Mouse (Mus musculus) gastrocnemius, adult 2 months (tissue): ENCODE measurements around the gene Ak5. TPM values are rescaled to one million over a fixed set of nuclear protein-coding genes. Genes with fewer than 3 reads are reported as not detected.

Experiments used
- DNase-seq: peaks from one replicate; pipeline ENCODE4 v3.0.0; 2022
- H3K27ac ChIP-seq: fragments of 200-600 bp; 2 replicates; pipeline ENCODE4 v1.8.1; 2022; ENCODE audit warnings: mild to moderate bottlenecking
- H3K4me3 ChIP-seq: fragments of 200-600 bp; 2 replicates; pipeline ENCODE4 v1.8.1; 2022; ENCODE audit warnings: mild to moderate bottlenecking, moderate library complexity
- CTCF ChIP-seq: fragments of 200-600 bp; IDR thresholded peaks from 2 replicates; pipeline ENCODE4 v1.8.1; 2022; ENCODE audit warnings: antibody characterized with exemption, mild to moderate bottlenecking, moderate library complexity
- intact Hi-C: fragments of 180-260 bp; cut with DNase I; formaldehyde crosslinking; loops from one replicate; pipeline ENCODE4 v1.15.1; 2025
- total RNA-seq, 2 experiments: library from RNA; stranded (reverse); gene quantifications; 2 replicates each; pipeline ENCODE4 v1.2.3; 2021

The Ak5 gene
- total RNA-seq, 2 experiments from 2014 or later = 0.33 TPM; not detected in 1

DNA sequence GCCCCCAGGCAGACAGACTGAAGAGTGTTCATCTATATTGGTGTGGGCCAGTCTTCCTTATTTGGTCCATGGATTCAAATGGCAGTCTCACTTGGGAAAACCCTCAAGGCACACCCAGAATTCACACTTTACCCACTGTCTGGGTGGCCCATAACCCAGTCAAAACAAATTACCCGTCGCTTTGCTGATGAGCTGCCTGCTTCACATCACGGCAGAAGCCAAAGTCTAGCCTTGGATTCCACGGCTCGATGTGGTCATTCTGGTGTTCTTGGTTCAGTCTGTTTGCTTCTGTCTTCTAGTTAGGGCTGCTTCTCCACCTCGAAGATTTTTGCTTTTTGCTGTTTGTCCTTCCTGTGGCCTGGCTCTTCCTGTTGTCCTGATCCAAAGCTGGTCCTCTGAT lies 175.9 kb downstream of the Ak5 start:
- Histone ChIP-seq H3K4me3 (no peak overlapping the region), H3K27ac (no peak overlapping the region)
- no peak for TF ChIP-seq CTCF
- intact Hi-C loops = no loop called here
- DNase-seq = no peak

DNA sequence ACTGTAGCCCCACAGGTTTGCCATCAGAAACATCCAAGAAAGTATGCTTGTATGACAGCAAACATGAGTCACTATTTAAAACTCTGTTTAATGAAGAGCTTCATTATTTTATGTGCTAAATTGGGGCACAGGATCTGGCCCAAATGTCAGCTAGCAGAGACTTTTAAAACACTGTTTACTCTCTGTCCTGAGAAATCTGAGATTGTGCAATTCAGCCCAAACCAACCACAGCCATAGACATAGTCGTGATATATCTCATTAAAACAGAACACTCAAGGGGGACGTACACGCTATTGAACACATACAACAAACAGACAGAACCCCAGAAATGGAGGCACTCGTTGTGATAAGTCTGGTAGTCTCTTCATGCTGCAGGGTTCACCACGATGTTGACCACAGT lies 177.7 kb downstream of the Ak5 start:
- intact Hi-C loops = no loop called here
- Histone ChIP-seq H3K4me3 (no peak overlapping the region), H3K27ac (no peak overlapping the region)
- DNase-seq = no peak
- no peak for TF ChIP-seq CTCF

DNA sequence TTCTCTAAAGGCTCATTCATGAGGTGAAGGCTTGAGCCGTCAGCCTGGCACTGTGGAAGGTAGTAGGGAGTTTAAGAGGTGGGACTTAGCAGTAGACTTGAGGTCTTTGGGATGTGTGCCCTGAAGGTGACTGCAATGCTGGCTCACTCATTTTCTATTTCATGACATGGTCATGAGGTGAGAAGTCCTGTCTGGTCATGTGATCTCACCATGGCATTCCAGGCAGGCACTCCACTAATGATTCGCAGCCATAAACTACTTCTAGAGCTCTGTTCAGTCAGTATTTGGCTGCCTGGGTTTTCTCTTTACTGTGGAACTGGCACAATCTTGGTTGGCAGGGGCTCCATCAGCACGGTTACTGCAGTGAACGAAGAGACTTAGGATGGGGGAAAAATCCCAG lies 179.2 kb downstream of the Ak5 start:
- no peak overlapping the region for H3K27ac ChIP-seq
- no peak for DNase-seq
- no peak overlapping the region for H3K4me3 ChIP-seq
- TF ChIP-seq CTCF = no peak
- intact Hi-C loops = no loop called here

DNA sequence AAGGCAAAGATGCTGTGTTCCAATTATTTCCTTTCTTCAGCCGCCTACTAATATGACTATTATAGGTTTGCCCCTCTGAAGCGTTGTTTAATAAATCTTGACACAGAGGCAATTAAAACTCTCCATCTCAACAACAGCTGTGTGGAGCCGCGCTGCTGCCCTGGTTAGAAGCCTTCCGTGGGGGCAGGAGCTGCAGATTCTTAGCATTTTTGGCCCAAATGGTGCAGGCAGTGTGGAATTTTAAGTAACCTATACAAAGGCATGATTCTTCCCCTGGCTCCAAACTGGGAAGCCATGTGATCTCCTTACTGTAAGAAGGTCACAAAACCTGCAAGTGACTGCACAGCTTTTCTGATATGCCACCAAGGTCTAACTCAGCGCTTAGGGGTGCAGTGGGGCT lies 184.0 kb downstream of the Ak5 start:
- DNase-seq = no peak
- Histone ChIP-seq H3K27ac (no peak overlapping the region), H3K4me3 (no peak overlapping the region)
- intact Hi-C loops = no loop called here
- TF ChIP-seq CTCF = no peak

DNA sequence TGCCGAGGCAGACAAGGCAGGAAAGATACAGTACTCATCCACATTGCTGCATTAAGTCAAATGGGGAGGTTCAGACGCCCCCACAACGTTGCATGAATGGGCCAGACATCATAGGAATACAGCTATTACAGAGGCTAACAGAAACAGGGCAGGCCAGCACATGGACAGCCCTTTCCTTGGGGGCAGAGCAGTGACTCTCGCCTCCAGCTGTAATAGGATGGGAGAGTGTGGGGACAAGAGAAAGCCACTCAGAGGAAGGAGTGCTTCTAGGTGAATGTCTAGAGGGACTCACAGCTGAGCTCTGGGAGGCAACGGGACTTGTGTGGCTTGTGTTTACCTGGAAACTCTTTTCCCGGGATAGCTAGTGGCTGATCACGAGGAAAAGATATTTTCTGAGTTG lies 184.4 kb downstream of the Ak5 start:
- Histone ChIP-seq H3K27ac (0 out of 2 replicates have a peak overlapping the region, but pooled peaks have one; percentile 1), H3K4me3 (no peak overlapping the region)
- intact Hi-C loops = no loop called here
- no peak for TF ChIP-seq CTCF
- DNase-seq = no peak

DNA sequence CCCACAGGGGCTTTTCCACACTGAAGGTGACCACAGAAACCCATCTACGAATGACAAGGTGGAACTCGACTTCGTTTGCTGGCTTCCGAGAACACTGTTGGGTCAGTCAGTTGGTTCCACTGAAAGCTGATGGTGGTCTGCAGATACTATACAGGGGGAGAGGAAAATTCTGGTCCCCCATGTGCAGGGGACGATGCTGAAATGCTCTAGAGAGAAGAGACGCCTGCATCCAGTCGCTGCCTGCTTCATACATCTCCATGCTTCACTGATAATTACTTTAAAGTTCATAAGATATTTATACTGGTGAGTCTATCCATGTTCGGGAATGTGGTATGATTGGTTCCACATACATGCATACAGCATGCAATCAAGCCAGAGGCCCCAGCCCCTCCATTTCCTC lies 186.0 kb downstream of the Ak5 start:
- Histone ChIP-seq H3K27ac (no peak overlapping the region), H3K4me3 (no peak overlapping the region)
- no peak for TF ChIP-seq CTCF
- no peak for DNase-seq
- intact Hi-C loops = no loop called here

DNA sequence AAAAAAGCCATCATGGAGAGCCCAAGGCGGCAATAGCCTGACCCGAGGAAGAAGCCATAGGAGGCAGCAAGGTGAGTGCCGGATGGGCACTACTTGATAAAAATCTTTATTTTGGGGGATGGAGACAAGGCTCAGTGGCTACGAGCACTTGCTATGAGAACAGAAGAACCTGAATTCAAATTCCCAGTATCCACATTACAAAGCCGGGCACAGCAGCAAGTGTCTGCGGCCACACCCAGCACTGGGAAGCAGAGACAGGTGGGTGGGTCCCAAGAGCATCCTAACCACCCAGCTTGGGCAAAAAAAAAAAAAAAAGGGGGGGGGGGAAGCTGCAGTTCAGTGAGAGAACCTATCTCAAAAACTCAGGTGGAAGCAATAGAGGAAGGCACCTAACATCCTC lies 187.8 kb downstream of the Ak5 start:
- intact Hi-C loops = no loop called here
- TF ChIP-seq CTCF = no peak
- no peak overlapping the region for H3K4me3 ChIP-seq
- H3K27ac ChIP-seq = no peak overlapping the region
- DNase-seq = no peak

DNA sequence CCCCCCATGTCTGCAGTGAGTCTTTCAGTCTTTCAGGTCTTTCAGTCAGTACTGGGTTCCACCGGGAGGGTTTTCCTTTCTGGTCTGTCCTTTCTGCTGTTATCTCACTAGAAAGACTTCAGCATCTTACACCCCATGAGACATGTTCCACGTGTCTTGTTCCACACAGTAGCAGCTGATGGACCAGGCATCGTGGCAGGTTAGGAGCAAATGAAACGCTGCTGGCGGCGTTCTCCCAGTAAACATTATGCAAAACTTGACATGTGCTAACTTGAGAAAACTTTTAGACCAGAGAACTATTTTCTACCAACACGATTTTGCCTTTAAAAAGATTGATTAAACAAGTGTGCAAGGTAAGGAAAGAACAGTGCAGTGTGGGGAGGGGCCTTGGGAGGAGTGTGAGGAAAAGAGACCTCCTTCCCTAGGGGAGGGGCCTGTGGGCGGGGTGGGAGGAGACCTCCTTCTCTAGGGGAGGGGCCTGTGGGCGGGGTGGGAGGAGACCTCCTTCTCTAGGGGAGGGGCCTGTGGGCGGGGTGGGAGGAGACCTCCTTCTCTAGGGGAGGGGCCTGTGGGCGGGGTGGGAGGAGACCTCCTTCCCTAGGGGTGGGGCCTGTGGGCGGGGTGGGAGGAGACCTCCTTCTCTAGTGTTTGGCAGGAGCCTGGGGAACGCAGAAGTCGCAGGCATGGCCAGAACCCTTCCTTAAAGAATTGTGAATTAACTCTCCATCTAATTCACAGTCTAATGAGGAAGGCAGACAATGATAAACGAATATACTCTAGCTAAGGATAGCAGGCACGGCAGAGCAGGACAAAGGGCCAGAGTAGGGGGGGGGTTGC lies 189.3 kb downstream of the Ak5 start:
- H3K4me3 ChIP-seq = peak overlapping the region; percentile 70
- TF ChIP-seq CTCF = no peak
- peak overlapping the region; percentile 83 for H3K27ac ChIP-seq
- intact Hi-C loops = loop anchor here (1.0 kb wide), 1 partner anchor 84 kb away; the partner anchor contains the start of gene Zzz3
- peak; percentile 65 for DNase-seq

DNA sequence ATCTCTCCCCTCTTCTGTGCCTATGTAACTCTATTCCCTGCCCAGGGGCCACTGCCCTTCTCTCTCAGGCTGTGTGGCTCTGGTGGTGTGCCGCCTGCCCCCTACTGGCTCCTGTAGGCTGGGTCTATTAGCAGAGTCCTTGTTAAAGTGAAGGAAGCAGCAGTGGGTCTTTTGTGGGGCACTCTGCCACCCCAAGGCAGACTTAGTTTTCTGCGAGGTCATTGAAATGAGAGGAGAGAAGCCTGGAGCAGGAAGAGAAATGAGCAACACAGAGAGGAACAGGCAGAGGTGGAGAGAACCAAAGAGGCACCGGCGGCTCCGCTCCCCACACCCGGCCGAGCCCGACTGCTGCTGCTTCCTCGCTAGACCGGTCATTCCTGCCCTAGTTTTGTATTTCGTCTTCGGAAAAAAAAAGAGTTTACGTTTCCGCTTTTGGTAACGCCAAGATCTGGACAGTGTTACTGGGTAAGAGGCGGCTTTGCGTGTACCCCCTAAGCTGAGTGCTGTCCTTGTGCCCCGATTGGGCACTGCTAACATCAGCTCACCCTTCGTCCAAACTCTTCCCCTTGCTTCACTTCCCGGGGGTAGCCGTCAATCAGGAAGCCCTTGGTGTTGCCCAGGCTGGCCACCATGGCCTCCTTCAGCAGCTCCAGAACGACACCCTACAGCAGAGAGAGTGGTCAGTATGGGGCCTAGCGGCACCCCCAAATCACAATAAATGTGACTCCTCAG lies 190.2 kb downstream of the Ak5 start:
- Histone ChIP-seq H3K27ac (peak overlapping the region; percentile 83), H3K4me3 (peak overlapping the region; percentile 70)
- intact Hi-C loops = loop anchor here (1.0 kb wide), 1 partner anchor 83 kb away; the partner anchor contains the start of gene Zzz3
- TF ChIP-seq CTCF = peak; percentile 86
- peak; percentile 81 for DNase-seq

DNA sequence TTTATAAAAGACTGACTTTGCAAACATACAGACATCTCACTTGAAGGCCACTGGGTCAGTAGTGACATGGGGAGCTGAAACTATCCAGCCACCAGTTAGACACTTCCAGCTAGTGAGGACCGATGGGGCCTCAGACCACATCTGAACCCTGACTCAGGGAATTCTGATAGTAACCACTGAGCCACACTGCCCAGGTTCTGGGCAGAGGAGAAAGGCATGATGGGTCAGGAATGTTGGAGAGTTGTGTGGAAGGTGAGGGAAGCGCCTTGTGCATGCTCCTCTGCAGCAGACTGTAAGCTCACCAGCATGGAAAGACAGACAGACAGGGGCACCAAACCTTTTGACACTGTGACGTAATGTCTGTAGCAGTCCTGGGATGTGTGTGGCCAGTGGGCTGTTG lies 192.3 kb downstream of the Ak5 start:
- Histone ChIP-seq H3K4me3 (no peak overlapping the region), H3K27ac (no peak overlapping the region)
- no peak for TF ChIP-seq CTCF
- no peak for DNase-seq
- intact Hi-C loops = no loop called here

DNA sequence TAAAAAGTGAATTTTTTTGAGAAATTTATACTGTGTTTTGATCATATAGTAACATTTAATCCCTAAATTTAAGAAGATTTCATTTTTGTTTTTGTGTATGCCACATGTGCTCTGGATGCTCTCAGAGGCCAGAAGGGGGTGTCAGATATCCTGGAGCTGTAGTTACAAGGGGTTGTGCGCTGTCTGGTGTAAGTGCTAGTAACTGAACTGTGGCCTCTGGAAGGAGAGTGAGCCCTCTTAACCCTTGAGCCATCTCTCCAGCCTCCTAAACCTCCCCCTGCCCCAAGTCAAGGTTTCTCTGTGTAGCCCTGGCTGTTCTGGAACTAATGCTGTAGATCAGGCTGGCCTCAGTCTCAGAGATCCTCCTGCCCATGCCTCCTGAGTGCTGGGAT lies 192.9 kb downstream of the Ak5 start:
- no peak for DNase-seq
- Histone ChIP-seq H3K27ac (no peak overlapping the region), H3K4me3 (no peak overlapping the region)

DNA sequence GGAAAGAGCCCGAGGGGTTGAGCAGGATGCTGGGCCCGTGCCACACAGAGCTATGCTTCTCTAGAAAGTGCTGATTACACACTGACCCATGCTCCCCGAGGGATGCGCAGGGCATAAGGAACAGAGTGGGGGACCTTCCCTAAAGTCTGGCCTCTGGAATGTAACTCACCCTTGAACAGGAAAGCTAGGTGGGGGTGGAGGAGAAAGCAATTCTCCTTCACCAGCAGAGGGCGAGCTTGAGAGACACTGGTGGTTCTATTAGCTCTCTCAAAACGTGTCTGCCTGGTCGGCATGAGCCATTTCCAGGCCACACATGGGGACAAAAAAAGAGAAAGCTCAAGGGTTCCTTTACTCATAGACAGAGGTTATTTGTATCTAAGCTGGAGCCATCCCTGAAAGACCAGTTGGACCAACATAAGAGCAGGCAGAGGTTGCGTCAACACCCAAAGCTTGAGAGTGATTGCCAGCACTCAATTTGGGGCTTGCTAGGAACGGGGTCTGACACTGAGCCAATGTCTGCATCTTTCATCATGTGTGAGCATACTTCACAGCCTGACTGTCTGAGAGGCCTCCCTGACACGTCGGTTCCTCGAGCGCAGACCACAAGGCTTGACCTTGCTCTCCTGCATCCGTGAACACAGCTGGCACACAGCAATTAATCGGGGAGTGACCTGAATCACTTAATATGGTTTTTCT lies 193.4 kb downstream of the Ak5 start:
- Histone ChIP-seq H3K4me3 (no peak overlapping the region), H3K27ac (no peak overlapping the region)
- DNase-seq = peak; percentile 63
- intact Hi-C loops = loop anchor here (5.0 kb wide), 1 partner anchor 278 kb away; no protein-coding TSS in a partner anchor
- TF ChIP-seq CTCF = peak; percentile 78

More for the DNA sequence above, 192.9 kb downstream of the Ak5 start:
- no peak for TF ChIP-seq CTCF
- intact Hi-C loops = no loop called here

DNA sequence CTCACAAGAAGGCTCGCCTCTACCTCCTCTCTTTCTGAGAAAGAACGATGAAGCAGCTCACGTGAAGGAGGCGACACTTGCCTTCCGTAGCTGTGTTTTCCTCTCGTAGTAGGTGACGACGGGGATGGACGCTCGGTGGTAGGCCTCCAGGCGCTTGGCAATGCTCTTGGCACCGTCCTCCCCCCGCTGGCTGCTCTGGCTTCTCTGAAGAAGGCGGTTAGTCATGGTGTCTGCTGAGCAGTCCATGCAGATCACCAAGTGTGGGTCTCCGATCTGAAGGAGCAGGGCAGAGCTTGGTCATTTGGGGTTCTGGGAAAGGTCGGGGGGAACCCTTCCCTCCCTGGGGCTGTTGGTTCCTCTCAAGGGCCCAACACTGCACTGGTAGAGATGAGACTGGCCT lies 195.5 kb downstream of the Ak5 start:
- no peak overlapping the region for H3K4me3 ChIP-seq
- intact Hi-C loops = loop anchor here (5.0 kb wide), 1 partner anchor 280 kb away; no protein-coding TSS in a partner anchor
- no peak overlapping the region for H3K27ac ChIP-seq
- no peak for TF ChIP-seq CTCF
- DNase-seq = no peak
